Mouse (Mus musculus) layer of hippocampus, postnatal 36 days (tissue): ENCODE results near the gene Kctd6. TPM values are rescaled to one million over a fixed set of nuclear protein-coding genes. Genes with fewer than 3 reads are reported as not detected.
A peak's percentile ranks its signal among the peaks of the same experiment; 100 is the strongest.
"Not testable (repeated sequence)": the region's sequence is repeated elsewhere in the genome, so short reads cannot be mapped to it uniquely, and the experiment has no call there.

ENCODE experiments used
- DNase-seq, 2 experiments: peaks; one replicate each; pipeline ENCODE4 v3.0.0; 2022
- total RNA-seq, 2 experiments: library from RNA; stranded (reverse); gene quantifications; 2 replicates each; pipeline ENCODE4 v1.2.3; 2021

Gene Kctd6
- 10 to 100 TPM; 76.1 to 78.8 TPM for total RNA-seq

DNA sequence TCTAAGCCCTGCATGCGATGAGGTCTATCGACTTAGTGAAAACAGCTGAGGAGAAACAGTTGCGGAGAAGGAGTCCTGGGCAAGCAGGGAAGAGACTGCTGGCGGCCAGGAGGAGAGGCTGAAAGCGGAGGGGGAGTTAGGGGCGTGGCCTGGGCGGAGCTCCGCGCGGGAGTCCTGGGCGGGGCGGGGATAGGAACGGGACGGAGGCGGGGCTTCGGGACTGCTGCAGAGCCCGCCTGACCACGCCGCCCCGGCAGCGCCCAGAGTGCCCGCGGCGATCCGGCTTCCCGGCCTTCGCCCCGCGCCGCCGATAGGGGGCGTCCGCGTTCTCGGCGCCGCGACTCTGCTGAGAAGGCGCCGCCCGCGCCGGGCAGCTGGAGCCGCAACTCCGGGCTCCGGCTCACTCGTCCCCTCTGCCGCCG, at the start of gene Kctd6:
Gene Kctd6, plus strand, starts transcription at position 338 of the 422 bp plus-strand sequence.
- DNase-seq: peak; percentile 98

- DNase-seq: no peak
Observed at GRCm38 (mm10) chr14:8164463-8164862, 49.5 kb upstream of the Kctd6 start.

DNA sequence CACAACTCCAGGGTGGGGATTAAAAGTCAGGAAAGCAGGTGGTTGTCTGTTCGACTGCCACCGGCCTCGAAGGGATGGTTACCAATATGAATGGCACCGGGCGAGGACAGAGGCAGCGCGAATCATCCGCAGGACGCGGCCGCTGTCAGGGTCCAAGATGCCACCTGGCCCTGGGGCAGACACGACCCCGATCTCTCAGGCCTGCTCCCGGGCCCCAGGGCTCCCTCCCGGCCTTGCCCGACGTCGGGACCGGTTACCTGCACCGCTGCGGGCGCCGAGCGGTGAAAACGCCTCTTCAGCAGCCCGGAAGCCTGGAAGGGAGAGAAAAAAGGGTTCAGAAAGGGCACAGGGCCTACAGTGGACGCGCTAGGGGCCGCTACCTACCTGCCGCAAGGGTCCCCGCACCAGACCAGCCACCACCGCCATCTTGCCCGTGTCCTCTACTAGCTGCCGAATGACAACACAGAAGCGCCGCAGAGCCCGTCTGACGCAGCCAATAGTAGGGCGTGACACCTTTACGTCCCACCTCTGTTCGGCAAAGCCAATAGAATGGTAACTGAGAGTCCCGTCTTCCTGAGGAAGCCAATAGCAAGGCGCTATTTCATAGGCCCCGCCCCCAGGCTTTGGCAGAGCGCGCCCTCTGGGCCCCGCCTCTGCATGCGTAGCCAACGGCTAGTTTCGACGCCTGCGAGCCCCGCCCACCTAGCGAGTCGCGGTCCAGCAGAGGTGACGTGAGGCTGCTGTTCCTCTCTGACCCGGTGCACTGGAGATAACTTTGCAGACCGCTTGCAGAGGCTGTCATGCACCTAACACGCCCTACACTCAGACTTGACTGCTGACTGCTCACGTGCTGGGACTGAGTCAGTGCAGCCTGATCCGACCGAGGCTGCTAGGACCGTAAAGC, 41.2 kb upstream of the Kctd6 start, which contains the start of gene Pdhb:
Gene Pdhb, minus strand, starts transcription at position 519 of the 904 bp plus-strand sequence.
- peak; percentile 97 to 99 for DNase-seq

DNA sequence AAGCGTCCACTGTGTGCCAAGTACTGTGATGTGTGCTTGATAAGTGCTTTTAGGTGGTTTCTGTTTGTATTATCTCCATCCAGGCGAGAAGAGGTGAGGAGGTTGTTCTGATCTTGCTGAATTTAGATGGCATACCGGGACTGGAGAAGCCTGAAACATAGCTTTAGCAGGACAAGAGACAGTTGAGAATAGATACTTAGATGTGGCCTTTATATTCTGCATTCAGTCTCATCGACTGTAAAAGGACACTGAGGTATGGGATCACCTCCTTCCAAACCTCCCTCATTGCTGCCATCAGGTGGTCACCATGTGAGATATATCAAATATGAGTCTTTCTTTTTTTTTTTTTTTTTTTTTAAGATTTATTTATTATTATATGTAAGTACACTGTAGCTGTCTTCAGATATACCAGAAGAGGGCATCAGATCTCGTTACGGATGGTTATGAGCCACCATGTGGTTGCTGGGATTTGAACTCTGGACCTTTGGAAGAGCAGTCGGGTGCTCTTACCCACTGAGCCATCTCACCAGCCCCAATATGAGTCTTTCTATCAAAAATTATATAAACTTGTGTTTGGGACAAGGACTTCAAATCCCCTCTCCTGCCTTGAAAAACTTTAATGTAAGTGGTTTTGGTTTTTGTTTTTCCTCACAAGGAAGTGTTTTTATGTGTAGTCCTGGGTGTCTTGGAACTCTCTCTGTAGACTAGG, 40.2 kb upstream of the Kctd6 start:
- not testable (repeated sequence) for DNase-seq

DNA sequence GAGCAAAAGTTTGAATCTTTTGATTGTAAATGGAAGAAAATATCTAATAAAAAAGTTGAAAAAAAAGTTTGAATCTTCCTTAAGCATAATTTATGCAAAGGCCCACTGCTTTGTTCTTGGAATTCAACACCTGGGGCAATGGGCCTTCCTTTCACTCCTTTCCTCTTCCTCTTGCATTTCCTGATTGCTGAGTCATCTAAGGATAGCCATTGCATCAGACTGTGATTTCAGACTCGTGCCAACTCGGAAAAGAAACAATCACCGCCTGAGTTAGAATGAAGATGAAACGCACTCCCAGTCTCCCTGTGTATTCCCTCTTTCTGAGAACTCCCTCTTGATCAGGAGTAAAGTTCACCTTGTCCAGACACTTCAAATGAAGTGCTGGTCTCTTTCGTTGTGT, 39.3 kb upstream of the Kctd6 start:
- DNase-seq: no peak

GRCm38 (mm10) chr14:8176251-8176650, 37.7 kb upstream of the Kctd6 start:
- DNase-seq: no peak

GRCm38 (mm10) chr14:8180371-8181035, 33.4 kb upstream of the Kctd6 start:
- no peak for DNase-seq

DNA sequence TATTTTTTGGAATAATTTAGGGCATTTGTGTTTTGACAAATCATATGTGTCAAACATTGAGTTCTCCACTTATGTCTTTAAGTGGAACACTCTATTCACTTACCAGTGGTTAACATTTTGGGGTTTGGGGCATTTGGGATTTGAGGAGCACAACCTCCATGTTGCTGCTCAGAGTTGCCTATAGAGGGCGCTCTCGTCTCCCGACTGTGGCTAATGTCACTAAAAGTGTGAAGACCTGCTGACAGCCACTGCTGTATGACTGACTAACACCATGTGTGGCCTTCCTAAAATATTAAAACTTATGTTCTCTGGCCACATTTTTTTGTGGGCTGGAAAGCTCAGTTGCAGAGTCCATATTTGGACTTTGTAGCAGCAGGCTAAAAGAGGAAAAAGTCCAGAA, 30.6 kb upstream of the Kctd6 start:
- DNase-seq: no peak

DNA sequence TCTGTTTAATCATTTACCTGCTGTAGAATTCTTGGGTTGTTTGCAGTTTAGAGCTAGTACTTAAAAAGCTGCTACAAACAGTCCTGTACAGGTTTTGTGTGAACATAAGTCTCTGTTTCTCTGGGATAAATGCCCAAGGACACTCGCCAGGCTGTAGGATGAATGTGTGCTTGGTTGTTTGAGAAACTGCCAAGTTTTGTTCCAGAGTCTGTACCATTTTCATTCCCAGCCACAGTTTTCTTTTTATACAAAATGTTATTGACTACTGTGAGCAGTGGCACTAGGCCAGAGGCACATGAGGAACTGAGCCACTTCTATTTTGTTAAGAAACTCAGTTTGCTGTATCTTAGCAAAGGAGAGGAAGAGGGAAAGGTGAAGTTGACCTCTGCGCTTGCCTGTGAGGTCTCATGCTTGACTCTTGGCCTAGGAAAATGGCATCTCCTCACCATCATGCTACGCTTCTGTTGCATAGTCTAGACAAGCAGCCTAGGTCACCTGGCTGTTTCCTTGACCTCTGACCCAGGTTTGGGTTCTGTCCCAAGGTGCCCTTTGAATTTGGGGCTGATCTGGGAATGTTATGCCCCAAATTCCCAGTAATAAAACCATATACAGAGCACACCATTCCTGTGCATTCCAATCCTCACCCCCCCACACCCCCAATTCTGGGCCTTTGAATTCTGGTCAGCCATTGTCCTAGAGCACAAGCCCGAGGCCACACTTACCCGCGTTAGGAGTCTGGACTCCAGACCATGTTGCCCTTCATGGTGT, 27.5 kb upstream of the Kctd6 start:
- peak; percentile 57 to 63 for DNase-seq

DNA sequence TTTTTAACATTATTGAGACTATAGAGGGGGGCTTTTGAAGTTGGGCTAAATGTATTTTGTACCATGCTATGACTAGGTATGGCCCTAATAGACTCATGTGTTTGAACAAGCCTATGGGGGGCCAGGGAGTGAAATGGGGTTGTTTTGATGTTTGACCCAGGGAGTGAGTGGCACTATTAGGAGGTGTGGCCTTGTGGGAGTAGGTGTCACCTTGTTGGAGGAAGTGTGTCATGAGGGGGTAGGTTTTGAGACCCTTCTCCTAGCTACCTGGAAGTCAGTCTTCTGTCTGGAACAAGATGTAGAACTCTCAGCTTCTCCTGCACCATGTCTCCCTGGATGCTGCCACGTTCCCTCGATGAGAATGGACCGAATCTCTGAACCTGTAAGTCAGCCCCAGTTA, 23.4 kb upstream of the Kctd6 start:
- no peak for DNase-seq

DNA sequence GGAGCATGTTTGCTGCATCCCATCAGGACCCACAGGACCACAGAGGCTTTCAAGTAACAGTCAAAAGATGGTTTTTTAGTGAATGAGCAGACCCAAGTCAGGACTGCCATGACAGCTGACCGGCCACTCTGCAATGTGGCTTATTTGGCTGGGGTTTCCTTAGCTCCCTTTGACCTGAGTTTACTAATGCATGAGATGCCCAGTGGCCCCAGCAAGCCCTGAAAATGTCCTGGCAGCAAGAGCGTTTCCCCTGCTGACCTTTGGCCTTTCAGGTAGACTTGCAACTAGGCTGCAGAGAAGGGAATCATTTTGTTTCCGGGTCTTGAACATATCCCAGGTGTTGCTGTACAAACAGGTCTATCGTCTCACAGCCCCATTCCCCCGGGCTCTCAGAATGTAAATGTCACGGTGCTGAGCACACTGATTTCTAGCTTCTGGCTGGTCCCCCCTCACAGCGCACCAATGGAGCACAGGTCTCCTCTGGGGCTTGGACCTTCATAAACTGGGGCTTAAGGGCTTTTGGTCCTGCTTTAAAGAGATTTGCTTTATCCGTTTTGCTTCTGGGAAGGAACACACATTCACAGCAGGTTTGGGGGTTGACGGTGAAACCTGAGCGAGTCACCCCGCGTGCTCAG, 22.5 kb upstream of the Kctd6 start:
- DNase-seq: no peak

DNA sequence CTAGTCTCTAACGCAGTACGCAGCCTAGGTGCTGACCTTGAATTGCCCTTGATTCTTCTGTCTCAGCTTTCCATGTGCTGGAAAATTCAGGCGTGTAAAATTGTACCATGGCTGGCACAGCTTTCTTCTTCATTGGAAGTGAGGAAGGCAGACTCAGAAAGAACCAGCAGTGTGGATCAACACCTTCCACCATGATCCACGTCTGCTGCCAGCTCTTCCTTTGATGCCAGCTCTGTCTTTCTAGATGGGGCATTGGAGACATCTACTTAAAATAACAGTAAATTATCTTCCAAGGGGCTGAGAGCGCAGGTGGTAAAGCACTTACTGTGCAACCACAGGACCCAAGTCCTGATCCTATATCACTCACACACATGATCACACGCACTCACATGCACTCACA, 21.2 kb upstream of the Kctd6 start:
- no peak for DNase-seq

DNA sequence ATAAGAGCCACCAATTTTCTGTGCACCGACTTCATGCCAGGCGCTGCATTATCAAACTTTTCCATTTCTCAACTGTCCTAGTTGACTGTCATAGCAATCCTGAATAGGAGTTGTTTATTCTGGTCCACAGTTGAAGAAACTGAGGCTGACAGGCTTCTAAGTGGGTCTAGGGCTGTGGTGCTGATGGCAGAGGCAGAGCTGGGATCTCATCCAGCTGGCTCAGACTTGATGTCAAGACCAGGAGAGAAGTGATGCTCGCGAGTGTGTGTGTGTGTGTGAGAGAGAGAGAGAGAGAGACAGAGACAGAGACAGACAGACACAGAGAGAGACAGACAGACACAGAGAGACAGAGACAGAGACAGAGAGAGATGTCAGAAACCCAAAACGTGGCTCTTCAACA, 13.2 kb upstream of the Kctd6 start:
- DNase-seq: no peak

- no peak for DNase-seq
Observed at GRCm38 (mm10) chr14:8201715-8202114, 12.2 kb upstream of the Kctd6 start.

DNA sequence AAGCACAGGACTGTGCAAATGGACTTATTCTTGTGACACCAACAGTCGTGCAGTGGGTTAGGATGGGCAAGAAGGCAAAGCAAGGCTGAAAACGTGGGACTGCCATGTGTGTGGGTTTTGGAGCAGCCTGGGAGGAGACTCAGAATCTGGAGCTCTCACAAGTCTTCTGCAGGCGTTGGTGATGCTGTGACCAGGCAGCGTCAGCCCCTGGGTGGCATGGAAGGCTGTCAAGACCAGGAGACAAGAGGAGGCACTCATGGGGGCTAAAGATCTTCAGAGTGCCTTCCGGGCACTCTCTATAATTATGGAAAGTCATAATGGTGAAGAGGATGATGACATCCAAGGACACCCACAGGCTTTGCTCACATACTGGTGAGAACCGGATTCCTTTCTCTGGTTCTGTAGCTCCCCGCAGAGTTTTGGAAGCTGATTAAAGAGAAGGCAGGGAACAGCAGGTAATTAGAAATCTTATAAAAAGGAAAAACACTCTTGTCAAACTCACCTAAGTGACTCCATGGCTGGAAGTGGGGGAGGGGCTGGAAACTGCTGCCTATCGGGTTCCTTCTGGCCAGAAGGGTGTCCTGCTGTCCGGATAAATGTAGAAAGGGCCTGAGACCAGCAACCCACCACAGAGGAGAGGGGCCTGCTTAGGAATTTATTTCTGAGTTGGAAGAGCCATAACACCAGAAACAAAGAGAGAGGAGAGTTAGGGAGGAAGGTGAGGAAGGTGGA, 7.6 kb upstream of the Kctd6 start:
- DNase-seq: no peak

- no peak for DNase-seq
Observed at GRCm38 (mm10) chr14:8207105-8207504, 6.8 kb upstream of the Kctd6 start.

GRCm38 (mm10) chr14:8207543-8207942, 6.4 kb upstream of the Kctd6 start:
- no peak for DNase-seq

DNA sequence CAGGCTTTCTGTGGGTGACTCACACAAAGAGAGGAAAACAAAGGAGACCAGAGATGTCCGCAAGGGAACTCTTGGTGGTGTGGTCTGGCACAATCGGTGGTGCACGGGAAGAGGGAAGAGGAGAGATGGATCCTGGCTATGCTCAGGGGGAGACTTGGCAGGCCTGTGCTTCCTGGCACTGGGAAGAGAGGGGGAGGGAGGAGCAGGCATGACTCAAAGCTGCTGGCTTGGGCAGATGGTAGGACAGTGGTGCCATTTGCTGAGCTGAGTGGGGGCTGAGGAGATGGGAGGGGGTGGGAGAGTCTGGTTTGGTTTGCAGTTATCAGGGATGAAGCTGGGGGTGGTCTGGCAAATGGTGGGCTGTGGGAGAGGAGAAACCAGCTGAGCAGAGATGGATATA, 5.1 kb upstream of the Kctd6 start:
- peak; percentile 85 to 87 for DNase-seq

DNA sequence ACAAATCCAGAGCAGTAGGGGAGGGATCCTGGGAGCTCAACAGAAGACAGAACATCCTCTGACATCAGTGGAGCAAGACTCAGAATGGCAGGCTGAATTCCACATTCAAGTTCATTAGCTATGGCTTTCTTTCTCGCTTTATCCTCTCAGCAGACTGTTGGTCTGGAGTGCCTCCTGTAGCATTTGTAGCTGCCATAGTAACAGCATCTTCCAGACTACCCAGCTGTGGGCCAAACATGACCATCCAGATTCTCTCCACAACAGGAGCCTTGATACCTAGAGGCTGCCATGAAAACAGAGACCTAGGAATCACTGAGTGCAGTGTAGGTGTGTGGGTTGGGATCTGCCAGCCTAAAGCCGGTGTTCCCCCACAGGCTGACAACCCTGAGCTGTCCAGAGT, 4.0 kb upstream of the Kctd6 start:
- DNase-seq: no peak

DNA sequence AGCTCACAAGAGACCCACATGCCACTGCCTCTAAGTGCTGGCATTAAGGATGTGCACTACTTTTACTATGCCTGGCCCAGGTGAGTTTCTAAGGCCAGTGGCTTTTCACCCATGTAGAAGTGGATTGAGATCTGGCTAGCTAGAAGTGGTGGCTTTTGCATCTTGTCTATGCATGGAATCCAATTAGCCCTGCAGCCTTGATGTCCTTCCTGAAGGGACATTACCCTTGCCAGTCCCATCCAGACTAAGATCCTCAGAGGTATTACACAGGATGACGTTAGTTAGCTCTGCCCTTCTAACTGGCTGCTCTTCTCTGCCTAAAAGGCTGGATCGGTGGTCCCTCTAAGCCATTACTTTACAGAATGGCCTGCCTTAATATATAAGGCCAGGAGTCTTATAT, 944 bp upstream of the Kctd6 start:
- no peak for DNase-seq
